21 mouse cellular contexts compared by ENCODE assay signal in the genomic region with DNA sequence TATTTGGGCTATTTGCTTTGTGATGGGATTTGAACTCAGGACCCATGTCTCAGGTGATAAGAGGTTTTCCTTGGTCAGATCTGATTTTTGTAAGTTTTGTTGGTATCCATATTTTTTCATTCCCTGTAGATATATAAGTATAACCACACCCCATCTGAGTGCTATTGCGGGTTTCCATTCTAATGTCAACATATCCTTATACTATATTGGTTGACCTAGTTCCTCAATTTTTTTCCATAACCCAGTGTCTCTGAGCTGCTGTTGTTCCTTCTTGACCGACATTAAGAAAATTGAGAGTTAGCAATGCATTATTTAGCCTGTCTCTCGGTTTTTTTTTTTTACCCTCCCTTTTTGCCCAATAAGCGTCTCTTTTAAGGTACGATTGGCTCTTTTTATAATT. TPM values are rescaled to one million over a fixed set of nuclear protein-coding genes. Genes with fewer than 3 reads are reported as not detected.
DNase-seq lines count a peak whose midpoint lies in the region; ATAC-seq and TF ChIP-seq lines count a peak whose summit lies in the region.
"Had no signal": no experiment of that assay in that cellular context is flagged by ENCODE, and none has a peak within 500 bp of the region (broad histone marks: within the 10 kb centered on the region; RNA-seq: fewer than 3 reads in every experiment).

No protein-coding gene starts in this region.

- TF ChIP-seq CTCF in layer of hippocampus, adult 2 months (conservative IDR thresholded peaks at IDR 0.05) = no peak

- ATAC-seq in granulocyte monocyte progenitor cell, adult 5-6 weeks (replicated peaks; ENCODE audit: poor library complexity, severe bottlenecking) = peak; percentile 74
- ATAC-seq in megakaryocyte progenitor cell, adult 5-6 weeks (replicated peaks; ENCODE audit: poor library complexity) = peak; percentile 46; the same call in 1 of the 2 replicates
- ATAC-seq: activated CD4-positive, CD25-positive, alpha-beta regulatory T cell, adult 4 months; forebrain, embryonic 13.5 days; forebrain, embryonic 15.5 days; Patski had no signal

- H3K27ac ChIP-seq in layer of hippocampus, adult 2 months = no peak overlapping the region
- H3K27ac ChIP-seq: embryonic facial prominence, embryonic 10.5 days; embryonic facial prominence, embryonic 12.5 days; forebrain, embryonic 13.5 days; forebrain, embryonic 15.5 days had no signal

- DNase-seq in 416B (ENCODE audit: low read depth) (peak; percentile 29), adipocyte (ENCODE audit: low spot score) (no peak)
- no peak for DNase-seq in layer of hippocampus, adult 2 months (ENCODE audit: low spot score in 2 of 2)
- DNase-seq: adrenal gland, adult 2 months; adrenal gland, postnatal 10 days; adrenal gland, postnatal 25 days; cerebellum, adult 11 months; cerebellum, adult 18-20 months; cerebellum, adult 8-10 months; cerebellum, adult 9-11 months; cerebellum, postnatal 14 days; cerebellum, postnatal 36 days had no signal

- no peak overlapping the region for H3K4me3 ChIP-seq in layer of hippocampus, adult 2 months
- H3K4me3 ChIP-seq: embryonic facial prominence, embryonic 10.5 days; embryonic facial prominence, embryonic 12.5 days; forebrain, embryonic 13.5 days; forebrain, embryonic 15.5 days had no signal

RNA-seq across cellular contexts. Expression of a gene that starts 9.0 kb away (rescaled TPM):
- total RNA-seq in granulocyte monocyte progenitor cell, adult 5-6 weeks (2014; fragmentation: Nextera tagmentation) = 1.4 and 1.8 TPM in 2 replicates
- 1.4 and 2.6 TPM in 2 replicates for total RNA-seq in granulocyte monocyte progenitor cell, adult 5-6 weeks (2017)
- 0.73 and 1.4 TPM in 2 replicates for total RNA-seq in megakaryocyte progenitor cell, adult 5-6 weeks (2015)
- 1.8 and 3.5 TPM in 2 replicates for total RNA-seq in megakaryocyte progenitor cell, adult 5-6 weeks (2017)
- 1 to 10 TPM; 2.5 to 5.4 TPM for total RNA-seq in layer of hippocampus, adult 2 months (2021)

RNA-seq across cellular contexts. Expression of a gene that starts 16.5 kb away (rescaled TPM):
- not detected in 2 replicates for total RNA-seq in granulocyte monocyte progenitor cell, adult 5-6 weeks (2014; fragmentation: Nextera tagmentation)
- not detected in 2 replicates for total RNA-seq in granulocyte monocyte progenitor cell, adult 5-6 weeks (2017)
- not detected in 2 replicates for total RNA-seq in megakaryocyte progenitor cell, adult 5-6 weeks (2015)
- not detected in 2 replicates for total RNA-seq in megakaryocyte progenitor cell, adult 5-6 weeks (2017)
- total RNA-seq in layer of hippocampus, adult 2 months (2021) = 10 to 100 TPM; 15.5 to 16.2 TPM
- total RNA-seq: common myeloid progenitor, adult 5-6 weeks had no signal

Comparison
In these comparisons a context has a peak if more than half of its experiments do, and no peak if none do; other contexts are left out.
1. RNA of a gene that starts 16.5 kb away (total RNA-seq): 15.5 to 16.2 TPM in layer of hippocampus, adult 2 months; not detected in granulocyte monocyte progenitor cell, adult 5-6 weeks and not detected in megakaryocyte progenitor cell, adult 5-6 weeks; every median in the first group is over 10 times any median in the second.